Mouse (Mus musculus) midbrain, embryonic 16.5 days (tissue): ENCODE results near the gene Slc7a15. TPM values are rescaled to one million over a fixed set of nuclear protein-coding genes. Genes with fewer than 3 reads are reported as not detected.
"Not testable (repeated sequence)": the region's sequence is repeated elsewhere in the genome, so short reads cannot be mapped to it uniquely, and the experiment has no call there.

Experiments
- ATAC-seq: fragments of 200-750 bp; cut with Nextera tagmentation; 2 replicates; pipeline ENCODE4 v1.8.0; 2017; ENCODE audit warnings: moderate TSS enrichment
- H3K27ac ChIP-seq: fragments of 300-500 bp; sonication (generic); 2 replicates; pipeline ENCODE4 v1.5.1; 2014; ENCODE audit warnings: mild to moderate bottlenecking, low read length, mixed read lengths
- H3K27me3 ChIP-seq: fragments of 300-500 bp; sonication (generic); 2 replicates; pipeline ENCODE4 v1.6.1; 2014; ENCODE audit warnings: low read depth, low read length, mixed read lengths; ENCODE audit not compliant: control insufficient read depth, insufficient read depth
- H3K36me3 ChIP-seq: fragments of 300-500 bp; sonication (generic); 2 replicates; pipeline ENCODE4 v1.6.1; 2014; ENCODE audit warnings: mild to moderate bottlenecking, low read length, moderate library complexity, mixed read lengths; ENCODE audit not compliant: control insufficient read depth, insufficient read depth
- H3K4me1 ChIP-seq: fragments of 300-500 bp; sonication (generic); 2 replicates; pipeline ENCODE4 v1.6.1; 2014; ENCODE audit warnings: mild to moderate bottlenecking, low read length, mixed read lengths; ENCODE audit not compliant: control insufficient read depth, insufficient read depth
- H3K4me2 ChIP-seq: fragments of 300-500 bp; sonication (generic); 2 replicates; pipeline ENCODE4 v1.6.1; 2014; ENCODE audit warnings: mild to moderate bottlenecking, low read length, mixed read lengths
- H3K4me3 ChIP-seq: fragments of 300-500 bp; sonication (generic); 2 replicates; pipeline ENCODE4 v1.5.1; 2014; ENCODE audit warnings: low read depth, mild to moderate bottlenecking, low read length, moderate library complexity, mixed read lengths
- H3K9ac ChIP-seq: fragments of 300-500 bp; sonication (generic); 2 replicates; pipeline ENCODE4 v1.6.1; 2014; ENCODE audit warnings: low read depth, low read length, mixed read lengths
- H3K9me3 ChIP-seq: fragments of 300-500 bp; sonication (generic); replicated peaks from 2 replicates; pipeline ENCODE4 v1.6.1; 2014; ENCODE audit warnings: mild to moderate bottlenecking, low read length, mixed read lengths; ENCODE audit not compliant: control insufficient read depth, poor library complexity, severe bottlenecking
- WGBS: fragments of 180-500 bp; shearing (Covaris S2); extraction: QIAGEN DNeasy Blood & Tissue Kit; methylation state at CpG from one replicate; pipeline ENCODE4 v1.1.7; 2014; 5-methylcytosine and 5-hydroxymethylcytosine counted together
- polyA plus RNA-seq: library from polyadenylated mRNA; unstranded; fragments of >200 nt; fragmentation: Nextera tagmentation; extraction: Ambion mirVana; gene quantifications from 2 replicates; pipeline ENCODE4 v1.2.1, GENCODE M21; 2015

Gene Slc7a15
- not detected in 2 replicates for polyA plus RNA-seq

DNA sequence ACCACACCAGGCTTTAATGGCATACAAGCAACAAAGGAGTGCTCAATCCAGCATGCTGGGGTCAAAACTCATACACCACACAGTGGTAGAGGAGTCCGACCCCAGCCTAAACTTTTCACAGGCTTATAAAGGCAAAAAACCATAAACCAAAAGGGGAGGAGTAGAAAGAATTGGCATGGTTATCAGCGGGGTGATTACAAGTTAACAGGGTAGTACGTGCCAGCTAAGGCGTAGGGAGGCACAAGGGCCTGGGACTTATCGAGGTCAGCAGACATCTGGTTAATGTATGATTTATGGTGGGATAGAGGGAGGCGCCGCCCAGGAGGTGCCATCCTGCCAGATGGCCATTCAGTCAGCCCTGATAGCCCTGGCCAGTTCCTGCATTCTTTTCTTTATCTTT lies at the start of gene Slc7a15:
Gene Slc7a15, minus strand, starts transcription at position 101 of the 400 bp plus-strand sequence.
- not testable (repeated sequence) for H3K4me1 ChIP-seq, H3K27me3 ChIP-seq, ATAC-seq, H3K4me3 ChIP-seq, H3K36me3 ChIP-seq, H3K9me3 ChIP-seq, H3K9ac ChIP-seq, H3K4me2 ChIP-seq, H3K27ac ChIP-seq
- WGBS: 91% methylated on average over 7 of the region's 7 CpGs

DNA sequence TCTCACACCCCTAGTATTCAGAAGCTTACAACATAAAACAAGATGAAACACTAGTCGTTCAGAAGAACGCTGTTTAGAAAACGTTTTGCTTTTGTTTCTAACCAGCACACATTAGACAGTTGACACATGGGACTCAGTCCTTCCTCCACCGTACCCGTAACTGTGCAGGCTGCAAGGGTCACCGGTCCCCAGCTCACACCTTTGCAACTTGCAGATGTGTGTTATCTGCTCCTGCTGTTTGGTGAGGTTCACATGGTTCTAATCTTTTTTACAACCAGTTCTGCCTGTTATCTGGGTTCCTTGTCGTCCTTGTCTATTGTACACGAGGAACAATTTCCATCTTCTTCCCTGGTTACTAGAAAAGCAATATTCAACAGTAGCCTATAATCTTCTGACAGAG lies 49.3 kb upstream of the Slc7a15 start:
- H3K36me3 ChIP-seq, H3K9ac ChIP-seq, H3K4me1 ChIP-seq, ATAC-seq, H3K27ac ChIP-seq, H3K4me3 ChIP-seq, H3K27me3 ChIP-seq, H3K4me2 ChIP-seq, H3K9me3 ChIP-seq: not testable (repeated sequence)
- 78% methylated on average over 8 of the region's 8 CpGs for WGBS

DNA sequence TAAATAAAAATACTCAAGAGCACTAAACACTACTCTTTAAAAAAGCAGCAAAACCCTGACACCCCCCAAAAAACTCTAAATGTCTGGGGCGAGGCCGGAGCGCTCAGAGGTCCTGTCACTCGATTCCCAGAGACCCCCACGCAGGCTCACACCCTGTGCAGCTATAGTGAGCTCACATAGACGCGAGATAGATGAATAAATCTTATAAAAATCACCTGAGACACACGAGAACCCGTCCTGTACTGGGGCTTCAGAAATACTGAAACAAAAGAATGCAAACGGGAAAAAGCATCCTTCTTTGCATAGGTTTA lies 42.5 kb upstream of the Slc7a15 start:
- peak overlapping the region; percentile 71 for H3K4me3 ChIP-seq
- no peaks in the 10 kb centered on the region for H3K36me3 ChIP-seq
- peak overlapping the region; percentile 74 for H3K9ac ChIP-seq
- peak overlapping the region; percentile 97 for H3K27ac ChIP-seq
- peak overlapping the region; percentile 67 for H3K4me2 ChIP-seq
- 0 out of 2 replicates have a peak, but pooled peaks cover 2% of the 10 kb centered on the region for H3K4me1 ChIP-seq
- H3K27me3 ChIP-seq: no peaks in the 10 kb centered on the region
- peak; percentile 72 for ATAC-seq
- H3K9me3 ChIP-seq: no peaks in the 10 kb centered on the region
- 7% methylated on average over 10 of the region's 10 CpGs for WGBS

DNA sequence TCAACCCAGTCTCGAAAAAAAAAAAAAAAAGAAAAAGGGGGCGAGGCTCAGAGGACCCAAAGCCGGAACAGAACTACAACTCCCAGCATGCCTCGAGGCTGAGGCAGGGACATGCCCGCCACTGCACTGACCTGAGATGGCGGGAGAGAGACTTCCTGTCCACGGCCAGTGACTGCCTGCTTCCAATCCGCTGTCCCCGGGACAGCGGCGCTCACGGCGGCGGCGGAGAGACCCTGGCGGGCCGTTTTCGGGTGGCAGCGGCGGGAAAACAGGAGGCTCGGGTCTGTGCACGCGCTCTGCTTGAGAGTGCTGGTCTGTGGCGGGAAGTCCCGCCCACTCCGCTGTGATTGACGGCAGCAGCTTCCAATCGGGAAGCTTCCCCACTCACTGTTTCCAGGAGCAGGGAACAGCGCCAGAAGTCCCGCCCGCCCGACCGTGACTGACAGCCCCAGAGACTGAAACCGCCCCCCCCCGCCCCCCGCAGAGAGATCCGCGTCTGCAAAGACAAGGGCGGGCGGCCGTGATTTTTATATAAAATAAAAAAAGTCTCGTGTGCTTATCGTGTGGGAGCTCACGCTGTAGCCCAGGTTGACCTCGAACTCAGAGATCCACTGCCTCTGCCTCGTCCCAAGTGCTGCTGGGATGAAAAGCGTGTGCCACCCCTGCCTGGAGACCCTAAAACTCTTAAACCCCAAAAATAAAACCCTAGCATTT lies 42.0 kb upstream of the Slc7a15 start:
- WGBS: 0% methylated on average over 47 of the region's 47 CpGs
- H3K36me3 ChIP-seq: no peaks in the 10 kb centered on the region
- no peaks in the 10 kb centered on the region for H3K9me3 ChIP-seq
- peak; percentile 99 for ATAC-seq
- no peaks in the 10 kb centered on the region for H3K27me3 ChIP-seq
- H3K4me2 ChIP-seq: peak overlapping the region; percentile 67
- peak overlapping the region; percentile 97 for H3K27ac ChIP-seq
- H3K9ac ChIP-seq: peak overlapping the region; percentile 94
- 0 out of 2 replicates have a peak, but pooled peaks cover 2% of the 10 kb centered on the region for H3K4me1 ChIP-seq
- H3K4me3 ChIP-seq: peak overlapping the region; percentile 71

DNA sequence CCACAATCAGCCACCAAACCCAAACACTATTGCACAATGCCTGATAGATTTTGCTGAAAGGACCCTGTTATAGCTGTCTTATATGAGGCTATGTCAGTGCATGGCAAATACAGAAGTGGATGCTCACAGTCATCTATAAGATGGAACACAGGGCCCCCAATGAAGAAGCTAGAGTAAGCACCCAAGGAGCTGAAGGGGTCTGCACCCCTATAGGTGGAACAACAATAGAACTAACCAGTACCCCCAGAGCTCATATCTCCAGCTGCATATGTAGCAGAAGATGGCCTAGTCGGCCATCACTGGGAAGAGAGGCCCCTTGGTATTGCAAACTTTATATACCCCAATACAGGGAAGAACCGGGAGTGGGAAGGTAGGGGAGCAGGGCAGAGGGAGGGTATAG lies 41.3 kb upstream of the Slc7a15 start:
- peak overlapping the region; percentile 53; the same call in 1 of the 2 replicates for H3K9ac ChIP-seq
- peak overlapping the region; percentile 55 for H3K4me2 ChIP-seq
- not testable (repeated sequence) for H3K9me3 ChIP-seq, H3K27me3 ChIP-seq, H3K36me3 ChIP-seq, H3K4me1 ChIP-seq, H3K27ac ChIP-seq
- ATAC-seq: peak; percentile 29
- WGBS: 2% methylated on average over 2 of the region's 2 CpGs
- H3K4me3 ChIP-seq: peak overlapping the region; percentile 71

DNA sequence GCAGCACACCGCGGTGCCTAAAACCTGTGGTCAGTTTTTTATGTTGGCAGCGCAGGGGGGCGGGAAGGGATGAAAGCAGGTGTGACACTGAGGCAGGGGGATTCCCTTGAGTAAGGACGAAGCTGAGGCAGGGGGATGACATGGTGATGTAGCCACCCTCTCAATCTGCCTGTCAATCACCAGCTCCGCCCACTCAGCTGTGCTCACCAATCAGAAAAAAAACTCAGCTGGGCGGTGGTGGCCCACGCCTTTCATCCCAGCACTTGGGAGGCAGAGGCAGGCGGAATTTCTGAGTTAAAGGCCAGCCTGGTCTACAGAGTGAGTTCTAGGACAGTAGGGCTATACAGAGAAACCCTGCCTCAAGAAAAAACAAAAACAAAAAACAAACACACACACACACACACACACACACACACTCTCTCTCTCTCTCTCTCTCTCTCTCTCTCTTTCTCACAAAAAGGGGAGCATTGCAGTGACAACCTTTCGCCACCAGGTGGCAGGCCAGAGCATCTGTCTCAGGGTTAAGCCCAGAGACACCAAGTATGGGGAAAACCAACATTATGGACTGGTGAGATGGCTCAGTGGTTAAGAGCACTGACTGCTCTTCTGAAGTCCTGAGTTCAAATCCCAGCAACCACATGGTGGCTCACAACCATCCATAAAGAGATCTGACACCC lies 39.7 kb upstream of the Slc7a15 start:
- H3K36me3 ChIP-seq, H3K27me3 ChIP-seq, H3K4me1 ChIP-seq, H3K9ac ChIP-seq, H3K27ac ChIP-seq, ATAC-seq, H3K4me3 ChIP-seq, H3K4me2 ChIP-seq, H3K9me3 ChIP-seq: not testable (repeated sequence)
- 77% methylated on average over 10 of the region's 10 CpGs for WGBS

DNA sequence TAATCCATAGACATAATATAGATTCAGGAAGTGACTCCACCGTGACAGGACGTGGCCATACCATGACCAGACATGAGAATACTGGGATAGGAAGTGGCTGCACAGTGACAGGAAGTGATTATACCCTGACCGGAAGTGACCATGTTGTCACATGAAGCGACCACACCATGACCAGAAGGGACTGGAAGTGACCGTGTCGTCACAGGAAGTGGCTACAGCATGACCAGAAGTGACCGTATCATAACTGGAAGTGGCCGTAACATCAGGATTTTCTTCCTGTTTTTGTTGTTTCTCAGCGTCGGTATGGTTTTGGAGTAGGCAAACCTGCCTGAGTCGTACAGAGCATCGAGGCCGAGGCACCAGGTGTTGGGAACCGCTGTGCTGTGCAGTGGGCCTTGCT lies 38.1 kb upstream of the Slc7a15 start:
- H3K36me3 ChIP-seq: no peaks in the 10 kb centered on the region
- 97% methylated on average over 14 of the region's 14 CpGs for WGBS
- H3K9ac ChIP-seq: no peak overlapping the region
- no peaks in the 10 kb centered on the region for H3K27me3 ChIP-seq
- H3K27ac ChIP-seq: no peak overlapping the region
- ATAC-seq: no peak
- H3K9me3 ChIP-seq: no peaks in the 10 kb centered on the region
- no peak overlapping the region for H3K4me3 ChIP-seq
- H3K4me1 ChIP-seq: 0 out of 2 replicates have a peak, but pooled peaks cover 2% of the 10 kb centered on the region
- H3K4me2 ChIP-seq: no peak overlapping the region

DNA sequence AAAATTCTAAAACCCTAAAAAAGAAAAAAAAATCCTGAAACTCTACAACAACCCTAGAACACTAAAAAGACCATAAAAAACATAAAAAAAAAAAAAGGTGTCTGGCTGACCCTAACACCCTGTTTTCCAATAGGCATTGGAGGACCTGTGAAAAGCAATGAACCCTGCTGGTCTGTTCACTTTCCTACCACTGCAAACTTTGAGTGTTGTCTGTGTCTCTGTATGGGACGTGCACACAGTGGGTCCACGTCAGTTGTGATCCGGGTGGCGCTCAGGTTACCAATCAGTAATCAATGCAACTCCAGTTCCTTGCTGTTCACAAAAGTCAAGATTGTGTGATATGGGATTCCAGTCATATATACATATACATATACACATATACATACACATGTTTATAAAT lies 36.7 kb upstream of the Slc7a15 start:
- ATAC-seq: no peak

DNA sequence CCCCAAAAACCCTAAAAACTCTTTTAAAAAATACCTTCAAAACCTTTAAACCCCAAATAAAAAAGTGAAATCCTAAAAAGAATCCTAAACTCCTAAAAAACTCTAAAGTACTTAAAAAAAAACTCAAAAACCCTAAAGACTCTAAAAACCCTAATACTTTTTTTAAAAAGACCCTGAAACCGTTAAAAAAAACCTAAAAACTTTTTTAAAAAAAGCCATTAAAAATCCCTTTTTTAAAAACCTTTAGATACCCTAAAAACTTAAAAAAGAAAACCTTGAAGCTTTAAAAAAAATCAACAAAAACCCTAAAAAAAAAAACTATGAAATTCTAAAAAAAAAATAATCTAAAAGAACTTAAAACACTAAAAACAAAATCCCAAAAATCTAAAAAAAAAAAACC lies 35.4 kb upstream of the Slc7a15 start:
- Histone ChIP-seq H3K27me3 (no peaks in the 10 kb centered on the region), H3K9me3 (no peaks in the 10 kb centered on the region), H3K4me3 (no peak overlapping the region), H3K9ac (no peak overlapping the region), H3K27ac (no peak overlapping the region), H3K4me2 (no peak overlapping the region), H3K36me3 (no peaks in the 10 kb centered on the region), H3K4me1 (no peaks in the 10 kb centered on the region)
- WGBS: 96% methylated on average over 1 of the region's 1 CpGs
- ATAC-seq: no peak

More for the DNA sequence above, 36.7 kb upstream of the Slc7a15 start:
- Histone ChIP-seq H3K27me3 (no peaks in the 10 kb centered on the region), H3K36me3 (no peaks in the 10 kb centered on the region), H3K27ac (no peak overlapping the region), H3K9me3 (no peaks in the 10 kb centered on the region), H3K9ac (no peak overlapping the region), H3K4me1 (no peaks in the 10 kb centered on the region), H3K4me2 (no peak overlapping the region), H3K4me3 (no peak overlapping the region)
- 97% methylated on average over 4 of the region's 4 CpGs for WGBS
